Mouse (Mus musculus): ENCODE measurements around the gene Lhpp. TPM values are rescaled to one million over a fixed set of nuclear protein-coding genes. Genes with fewer than 3 reads are reported as not detected.

Lhpp gene
- polyA plus RNA-seq, 1 experiment from 2014 or later = 46.9 TPM

DNA sequence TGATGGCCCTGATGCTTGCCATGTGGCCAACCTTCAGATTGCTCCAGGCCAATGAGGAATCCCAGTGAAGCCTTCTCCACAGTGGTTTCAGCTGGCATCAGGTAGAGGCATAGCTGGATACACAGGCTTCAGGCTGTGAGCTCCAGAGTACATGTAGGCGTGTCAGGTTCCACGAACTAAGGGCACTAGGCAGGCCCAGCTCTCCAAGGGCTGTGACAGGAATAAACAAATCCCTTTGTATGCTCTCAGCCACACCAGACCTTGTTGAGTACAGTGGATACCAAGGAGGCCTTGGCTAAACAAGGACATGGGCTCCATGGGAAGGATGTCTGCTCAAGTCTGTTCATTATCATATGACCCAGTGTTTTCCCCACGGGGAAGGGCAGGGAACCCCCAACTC is 91.0 kb downstream of the Lhpp start:
- no peak overlapping the region for H3K27ac ChIP-seq (replicated peaks)
- 84% methylated on average over 3 of the region's 3 CpGs for WGBS
- H3K4me3 ChIP-seq (replicated peaks) = no peak overlapping the region
- no peak overlapping the region for H3K9ac ChIP-seq (replicated peaks)
- no peak for ATAC-seq (ENCODE audit: low FRiP score)
- no peaks in the 10 kb centered on the region for H3K9me3 ChIP-seq (replicated peaks)
- no peaks in the 10 kb centered on the region; the same call in 1 of the 2 replicates for H3K36me3 ChIP-seq
- no peaks in the 10 kb centered on the region for H3K27me3 ChIP-seq (replicated peaks)
- H3K4me2 ChIP-seq = no peak overlapping the region
- no peaks in the 10 kb centered on the region for H3K4me1 ChIP-seq

DNA sequence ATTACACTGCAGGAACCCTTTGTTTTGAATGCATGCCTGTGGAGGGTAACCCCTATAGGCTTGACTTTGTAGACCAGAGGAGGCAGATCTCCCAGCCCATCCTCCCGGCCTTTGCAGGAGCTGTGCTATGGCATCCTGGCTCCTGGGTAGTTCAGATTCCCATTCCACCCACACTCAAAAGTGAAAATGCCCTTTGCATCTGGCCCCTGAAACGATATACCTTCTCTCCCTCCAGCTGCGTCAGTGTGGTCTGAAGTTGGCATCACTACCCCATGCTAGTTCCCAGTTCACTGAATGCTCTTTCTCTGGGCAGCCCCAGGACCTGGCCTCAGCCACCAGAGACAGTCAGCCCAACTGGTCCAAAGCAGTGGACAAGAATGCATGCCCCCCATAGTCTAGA is 91.6 kb downstream of the Lhpp start:
- ATAC-seq (ENCODE audit: low FRiP score) = no peak
- Histone ChIP-seq H3K27ac (replicated peaks) (no peak overlapping the region), H3K9me3 (replicated peaks) (no peaks in the 10 kb centered on the region), H3K27me3 (replicated peaks) (no peaks in the 10 kb centered on the region), H3K9ac (replicated peaks) (no peak overlapping the region), H3K4me2 (no peak overlapping the region), H3K4me3 (replicated peaks) (no peak overlapping the region), H3K36me3 (no peaks in the 10 kb centered on the region; the same call in 1 of the 2 replicates), H3K4me1 (no peaks in the 10 kb centered on the region)
- 87% methylated on average over 3 of the region's 3 CpGs for WGBS

- Histone ChIP-seq H3K36me3 (no peaks in the 10 kb centered on the region; the same call in 1 of the 2 replicates), H3K9me3 (replicated peaks) (no peaks in the 10 kb centered on the region), H3K4me1 (no peaks in the 10 kb centered on the region), H3K27me3 (replicated peaks) (no peaks in the 10 kb centered on the region), H3K27ac (replicated peaks) (no peak overlapping the region), H3K9ac (replicated peaks) (no peak overlapping the region), H3K4me2 (no peak overlapping the region), H3K4me3 (replicated peaks) (no peak overlapping the region)
- 87% methylated on average over 5 of the region's 5 CpGs for whole genome bisulfite sequencing
- ATAC-seq (ENCODE audit: low FRiP score) = no peak
Measured at GRCm38 (mm10) chr7:132702492-132703070, 92.1 kb downstream of the Lhpp start.

DNA sequence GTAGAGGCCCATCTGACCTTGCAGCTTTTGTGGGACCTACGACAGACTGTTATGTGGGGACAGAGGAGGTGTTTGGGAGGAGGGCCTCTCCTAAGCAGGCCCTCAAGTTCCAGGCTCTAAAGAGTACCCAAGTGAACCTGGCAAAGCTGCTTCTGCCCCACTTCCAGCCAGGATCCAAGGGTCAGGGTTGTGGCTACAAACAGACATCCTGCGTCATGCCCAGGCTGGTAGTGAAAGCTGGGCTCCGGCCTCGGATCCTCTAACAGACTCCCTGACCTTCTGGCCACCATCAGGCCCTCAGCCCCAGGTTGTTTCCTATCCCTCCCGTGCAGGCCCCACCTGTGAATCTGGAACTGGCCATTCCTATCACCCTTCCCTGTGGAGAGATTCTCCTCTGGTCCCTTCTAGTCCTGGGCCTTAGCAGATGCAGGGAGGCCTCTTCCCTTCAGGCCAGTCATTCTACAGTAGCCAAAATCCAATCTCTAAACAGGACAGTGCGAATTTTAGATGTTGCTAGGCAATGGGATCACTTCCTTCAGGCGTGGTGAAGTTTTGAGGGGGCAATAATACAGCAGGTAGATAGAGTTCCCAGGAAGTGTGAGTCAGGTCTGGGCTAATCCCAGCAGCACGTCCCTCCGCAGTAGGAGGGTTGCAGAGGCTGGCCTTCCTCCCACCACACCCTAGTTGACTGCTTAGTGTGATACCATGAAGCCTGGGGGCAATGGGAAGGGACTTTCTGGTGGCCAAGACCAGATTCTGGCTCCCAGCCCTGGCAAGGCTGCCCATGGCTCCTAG is 93.3 kb downstream of the Lhpp start:
- Histone ChIP-seq H3K4me1 (no peaks in the 10 kb centered on the region), H3K27me3 (replicated peaks) (no peaks in the 10 kb centered on the region), H3K36me3 (no peaks in the 10 kb centered on the region; the same call in 1 of the 2 replicates), H3K9ac (replicated peaks) (no peak overlapping the region), H3K27ac (replicated peaks) (no peak overlapping the region), H3K4me3 (replicated peaks) (no peak overlapping the region), H3K4me2 (no peak overlapping the region), H3K9me3 (replicated peaks) (no peaks in the 10 kb centered on the region)
- 90% methylated on average over 9 of the region's 9 CpGs for WGBS
- ATAC-seq (ENCODE audit: low FRiP score) = no peak

GRCm38 (mm10) chr7:132704310-132704875 is 94.0 kb downstream of the Lhpp start:
- no peak overlapping the region for H3K27ac ChIP-seq (replicated peaks)
- ATAC-seq (ENCODE audit: low FRiP score) = no peak
- H3K9ac ChIP-seq (replicated peaks) = no peak overlapping the region
- H3K36me3 ChIP-seq = no peaks in the 10 kb centered on the region; the same call in 1 of the 2 replicates
- H3K4me3 ChIP-seq (replicated peaks) = no peak overlapping the region
- no peak overlapping the region for H3K4me2 ChIP-seq
- no peaks in the 10 kb centered on the region for H3K9me3 ChIP-seq (replicated peaks)
- no peaks in the 10 kb centered on the region for H3K4me1 ChIP-seq
- H3K27me3 ChIP-seq (replicated peaks) = no peaks in the 10 kb centered on the region
- 86% methylated on average over 8 of the region's 8 CpGs for WGBS

GRCm38 (mm10) chr7:132705130-132705529 is 94.7 kb downstream of the Lhpp start:
- ATAC-seq (ENCODE audit: low FRiP score) = no peak
- Histone ChIP-seq H3K4me2 (no peak overlapping the region), H3K4me1 (no peaks in the 10 kb centered on the region), H3K9ac (replicated peaks) (no peak overlapping the region), H3K27me3 (replicated peaks) (no peaks in the 10 kb centered on the region), H3K9me3 (replicated peaks) (no peaks in the 10 kb centered on the region), H3K4me3 (replicated peaks) (no peak overlapping the region), H3K27ac (replicated peaks) (no peak overlapping the region), H3K36me3 (no peaks in the 10 kb centered on the region; the same call in 1 of the 2 replicates)
- 94% methylated on average over 7 of the region's 7 CpGs for WGBS

- H3K27ac ChIP-seq (replicated peaks) = 0 out of 2 replicates have a peak overlapping the region, but pooled peaks have one; percentile 18
Measured at GRCm38 (mm10) chr7:132711579-132711978, 101.1 kb downstream of the Lhpp start.

GRCm38 (mm10) chr7:132712044-132712708 is 101.7 kb downstream of the Lhpp start:
- 0 out of 2 replicates have a peak, but pooled peaks have one; percentile 48 for ATAC-seq (ENCODE audit: low FRiP score)

More at GRCm38 (mm10) chr7:132711579-132711978, 101.1 kb downstream of the Lhpp start:
- Histone ChIP-seq H3K36me3 (0 out of 2 replicates have a peak, but pooled peaks cover 2% of the 10 kb centered on the region), H3K27me3 (replicated peaks) (no peaks in the 10 kb centered on the region), H3K9ac (replicated peaks) (no peak overlapping the region), H3K4me2 (no peak overlapping the region), H3K4me1 (peaks cover 33% of the 10 kb centered on the region), H3K9me3 (replicated peaks) (no peaks in the 10 kb centered on the region), H3K4me3 (replicated peaks) (no peak overlapping the region)
- ATAC-seq (ENCODE audit: low FRiP score) = no peak
- 82% methylated on average over 9 of the region's 9 CpGs for WGBS

GRCm38 (mm10) chr7:132712956-132713355 is 102.5 kb downstream of the Lhpp start:
- WGBS = 86% methylated on average over 7 of the region's 7 CpGs
- no peaks in the 10 kb centered on the region for H3K27me3 ChIP-seq (replicated peaks)
- no peak for ATAC-seq (ENCODE audit: low FRiP score)

More at GRCm38 (mm10) chr7:132712044-132712708, 101.7 kb downstream of the Lhpp start:
- H3K4me3 ChIP-seq (replicated peaks) = no peak overlapping the region
- no peaks in the 10 kb centered on the region for H3K9me3 ChIP-seq (replicated peaks)
- 0 out of 2 replicates have a peak overlapping the region, but pooled peaks have one; percentile 18 for H3K27ac ChIP-seq (replicated peaks)
- no peak overlapping the region for H3K4me2 ChIP-seq
- peaks cover 33% of the 10 kb centered on the region for H3K4me1 ChIP-seq
- no peak overlapping the region for H3K9ac ChIP-seq (replicated peaks)
- H3K27me3 ChIP-seq (replicated peaks) = no peaks in the 10 kb centered on the region
- 0 out of 2 replicates have a peak, but pooled peaks cover 2% of the 10 kb centered on the region for H3K36me3 ChIP-seq
- 31% methylated on average over 16 of the region's 16 CpGs for WGBS

DNA sequence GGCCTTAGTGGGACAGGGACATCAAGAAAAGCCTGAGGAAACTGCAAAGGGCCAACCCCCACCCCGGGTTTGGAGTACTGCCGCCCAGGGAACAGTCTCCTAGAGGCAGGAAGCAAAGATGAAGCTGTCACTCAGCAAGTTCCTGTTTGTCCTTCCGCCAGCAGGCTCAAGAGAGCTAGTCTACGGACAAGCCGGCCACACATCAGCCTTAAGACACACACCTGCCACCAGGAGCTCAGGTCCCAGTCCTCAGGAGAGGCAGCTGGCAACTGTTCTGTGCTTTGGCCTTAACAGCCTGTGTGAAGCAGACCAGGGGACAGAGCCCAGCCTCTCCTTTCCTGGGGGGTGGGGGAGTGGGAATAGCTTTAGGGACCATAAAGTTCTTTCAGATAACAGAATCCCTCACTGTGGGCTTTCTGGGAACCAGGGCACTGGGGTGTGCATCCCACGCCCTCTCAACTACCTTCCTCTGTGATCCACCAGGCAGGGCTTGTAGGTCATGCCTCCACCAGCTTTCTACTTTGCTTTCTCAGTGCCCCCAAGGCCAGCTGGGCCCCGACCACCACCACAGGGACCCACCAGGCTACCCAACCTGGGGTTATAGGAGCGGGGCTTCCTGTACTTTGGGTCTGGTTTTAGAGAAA is 103.2 kb downstream of the Lhpp start:
- Histone ChIP-seq H3K9ac (replicated peaks) (no peak overlapping the region), H3K4me2 (no peak overlapping the region), H3K27ac (replicated peaks) (peak overlapping the region; percentile 64), H3K27me3 (replicated peaks) (no peaks in the 10 kb centered on the region), H3K4me1 (peaks cover 33% of the 10 kb centered on the region), H3K36me3 (0 out of 2 replicates have a peak, but pooled peaks cover 2% of the 10 kb centered on the region), H3K9me3 (replicated peaks) (no peaks in the 10 kb centered on the region), H3K4me3 (replicated peaks) (no peak overlapping the region)
- ATAC-seq (ENCODE audit: low FRiP score) = no peak
- WGBS = 69% methylated on average over 8 of the region's 8 CpGs

More at GRCm38 (mm10) chr7:132712956-132713355, 102.5 kb downstream of the Lhpp start:
- 0 out of 2 replicates have a peak overlapping the region, but pooled peaks have one; percentile 0 for H3K27ac ChIP-seq (replicated peaks)
- H3K4me3 ChIP-seq (replicated peaks) = no peak overlapping the region
- peaks cover 33% of the 10 kb centered on the region for H3K4me1 ChIP-seq
- no peaks in the 10 kb centered on the region for H3K9me3 ChIP-seq (replicated peaks)
- no peak overlapping the region for H3K4me2 ChIP-seq
- no peak overlapping the region for H3K9ac ChIP-seq (replicated peaks)
- H3K36me3 ChIP-seq = 0 out of 2 replicates have a peak, but pooled peaks cover 2% of the 10 kb centered on the region
